Mouse (Mus musculus) CH12.LX (cell line): ENCODE results near the gene Erap1. TPM values are rescaled to one million over a fixed set of nuclear protein-coding genes. Genes with fewer than 3 reads are reported as not detected.

Source experiments
- DNase-seq: peaks from one replicate; pipeline ENCODE4 v3.0.0-alpha.2; 2013; ENCODE audit errors: extremely low read depth
- H3K27ac ChIP-seq: 2 replicates; pipeline ENCODE4 v1.5.1; 2012; ENCODE audit warnings: low read depth, mild to moderate bottlenecking, control low read depth, moderate library complexity; ENCODE audit not compliant: insufficient read depth
- H3K27me3 ChIP-seq: replicated peaks from 2 replicates; pipeline ENCODE3; 2012; ENCODE audit warnings: inconsistent platforms
- H3K36me3 ChIP-seq, 2 experiments: replicated peaks in 1 of 2; 2 replicates each; pipeline versions ENCODE3 to v1.6.1; 2012; ENCODE audit warnings: inconsistent platforms in 1 of 2, low read length in 1 of 2, mild to moderate bottlenecking in 1 of 2, mixed read lengths in 1 of 2, moderate library complexity in 1 of 2; ENCODE audit not compliant: control insufficient read depth in 1 of 2, insufficient read depth in 1 of 2
- H3K4me1 ChIP-seq, 2 experiments: 2 replicates each; pipeline ENCODE4 v1.6.1; 2012; ENCODE audit warnings: inconsistent platforms in 1 of 2, moderate library complexity in 1 of 2; ENCODE audit not compliant: insufficient read depth in 2 of 2, control insufficient read depth in 1 of 2
- H3K4me2 ChIP-seq: 2 replicates; pipeline ENCODE4 v1.6.1; 2012; ENCODE audit warnings: low read depth, mild to moderate bottlenecking, control low read depth; ENCODE audit not compliant: poor library complexity, insufficient read depth, severe bottlenecking
- H3K4me3 ChIP-seq, 3 experiments: fragments of 150-350 bp in 1 of 3; sonication (generic) in 1 of 3; replicated peaks in 1 of 3; 2 replicates each; pipeline versions ENCODE3 to v1.5.1; 2011 to 2012; ENCODE audit warnings: low read depth in 2 of 3, low read length in 2 of 3, mild to moderate bottlenecking in 2 of 3, moderate library complexity in 2 of 3, control low read depth in 1 of 3, improper control_type of control experiment in 1 of 3, inconsistent platforms in 1 of 3, mixed read lengths in 1 of 3; ENCODE audit not compliant: poor library complexity in 1 of 3
- H3K79me2 ChIP-seq: replicated peaks from 2 replicates; pipeline ENCODE4 v1.6.1; 2012; ENCODE audit warnings: mild to moderate bottlenecking, moderate library complexity; ENCODE audit not compliant: control insufficient read depth, poor library complexity, insufficient read depth, severe bottlenecking; ENCODE audit errors: extremely low read depth
- H3K9ac ChIP-seq: 2 replicates; pipeline ENCODE4 v1.6.1; 2012; ENCODE audit warnings: low read depth, mild to moderate bottlenecking, control low read depth, moderate library complexity; ENCODE audit not compliant: insufficient read depth
- H3K9me3 ChIP-seq: replicated peaks from 2 replicates; pipeline ENCODE3; 2012; ENCODE audit warnings: low read length, inconsistent platforms, mixed read lengths
- BHLHE40 ChIP-seq: IDR thresholded peaks from 2 replicates; pipeline ENCODE4 v1.6.1; 2011; ENCODE audit warnings: mild to moderate bottlenecking, low read depth, low read length, improper control_type of control experiment
- CHD1 ChIP-seq: IDR thresholded peaks from 2 replicates; pipeline ENCODE4 v1.6.1; 2012; ENCODE audit warnings: low read depth, low read length, improper control_type of control experiment, inconsistent platforms
- E2F4 ChIP-seq: IDR thresholded peaks from 2 replicates; pipeline ENCODE4 v1.6.1; 2011; ENCODE audit warnings: low read depth, low read length, improper control_type of control experiment; ENCODE audit not compliant: insufficient replicate concordance
- ELF1 ChIP-seq: IDR thresholded peaks from 2 replicates; pipeline ENCODE4 v1.6.1; 2014; ENCODE audit warnings: low read depth, mild to moderate bottlenecking, inconsistent platforms, low read length, improper control_type of control experiment
- EP300 ChIP-seq: IDR thresholded peaks from 2 replicates; pipeline ENCODE4 v1.6.1; 2011; ENCODE audit warnings: low read length, improper control_type of control experiment
- ETS1 ChIP-seq: conservative IDR thresholded peaks from 2 replicates; pipeline ENCODE4 v1.6.1; 2012; ENCODE audit warnings: low read depth, mild to moderate bottlenecking, inconsistent platforms, low read length, improper control_type of control experiment, moderate library complexity
- GABPA ChIP-seq: IDR thresholded peaks from 2 replicates; pipeline ENCODE4 v1.6.1; 2012; ENCODE audit warnings: low read depth, low read length, improper control_type of control experiment, inconsistent platforms; ENCODE audit not compliant: insufficient replicate concordance
- HCFC1 ChIP-seq: IDR thresholded peaks from 2 replicates; pipeline ENCODE4 v1.6.1; 2012; ENCODE audit warnings: low read depth, mild to moderate bottlenecking, inconsistent platforms, low read length, improper control_type of control experiment
- IRF4 ChIP-seq: IDR thresholded peaks from 2 replicates; pipeline ENCODE4 v1.6.1; 2014; ENCODE audit warnings: low read depth, mild to moderate bottlenecking, inconsistent platforms, low read length, improper control_type of control experiment
- JUND ChIP-seq: conservative IDR thresholded peaks from 2 replicates; pipeline ENCODE4 v1.6.1; 2011; ENCODE audit warnings: low read depth, low read length, improper control_type of control experiment
- KAT2A ChIP-seq: IDR thresholded peaks from 2 replicates; pipeline ENCODE4 v1.6.1; 2012; ENCODE audit warnings: low read length, improper control_type of control experiment, inconsistent platforms; ENCODE audit not compliant: insufficient replicate concordance
- MAFK ChIP-seq: IDR thresholded peaks from 2 replicates; pipeline ENCODE4 v1.6.1; 2011; ENCODE audit warnings: low read length, improper control_type of control experiment; ENCODE audit not compliant: insufficient replicate concordance
- MAZ ChIP-seq: IDR thresholded peaks from 2 replicates; pipeline ENCODE4 v1.6.1; 2012; ENCODE audit warnings: low read depth, mild to moderate bottlenecking, inconsistent platforms, low read length, improper control_type of control experiment, moderate library complexity
- MEF2A ChIP-seq: IDR thresholded peaks from 2 replicates; pipeline ENCODE4 v1.6.1; 2014; ENCODE audit warnings: low read depth, mild to moderate bottlenecking, inconsistent platforms, low read length, improper control_type of control experiment, borderline replicate concordance
- MXI1 ChIP-seq: IDR thresholded peaks from 2 replicates; pipeline ENCODE4 v1.6.1; 2011; ENCODE audit warnings: mild to moderate bottlenecking, low read depth, low read length, improper control_type of control experiment
- MYC ChIP-seq: IDR thresholded peaks from 2 replicates; pipeline ENCODE4 v1.6.1; 2011; ENCODE audit warnings: low read depth, mild to moderate bottlenecking, improper control_type of control experiment, low read length
- NELFE ChIP-seq: IDR thresholded peaks from 2 replicates; pipeline ENCODE4 v1.6.1; 2011; ENCODE audit warnings: low read depth, low read length, improper control_type of control experiment
- NRF1 ChIP-seq: IDR thresholded peaks from 2 replicates; pipeline ENCODE4 v1.6.1; 2014; ENCODE audit warnings: low read depth, mild to moderate bottlenecking, inconsistent platforms, low read length, improper control_type of control experiment, moderate library complexity
- PAX5 ChIP-seq: IDR thresholded peaks from 2 replicates; pipeline ENCODE4 v1.6.1; 2012; ENCODE audit warnings: low read length, inconsistent platforms, mixed read lengths
- POLR2A ChIP-seq: IDR thresholded peaks from 2 replicates; pipeline ENCODE4 v1.6.1; 2011; ENCODE audit warnings: low read depth, mild to moderate bottlenecking, improper control_type of control experiment, low read length
- POLR2AphosphoS2 ChIP-seq: IDR thresholded peaks from 2 replicates; pipeline ENCODE4 v1.6.1; 2011; ENCODE audit warnings: low read depth, low read length, improper control_type of control experiment
- RAD21 ChIP-seq: IDR thresholded peaks from 2 replicates; pipeline ENCODE4 v1.6.1; 2011; ENCODE audit warnings: low read depth, mild to moderate bottlenecking, low read length, improper control_type of control experiment, moderate library complexity
- SIN3A ChIP-seq: IDR thresholded peaks from 2 replicates; pipeline ENCODE4 v1.6.1; 2012; ENCODE audit warnings: low read length, improper control_type of control experiment, inconsistent platforms
- SMC3 ChIP-seq: IDR thresholded peaks from 2 replicates; pipeline ENCODE4 v1.6.1; 2011; ENCODE audit warnings: low read depth, low read length, improper control_type of control experiment
- TBP ChIP-seq: conservative IDR thresholded peaks from 2 replicates; pipeline ENCODE4 v1.6.1; 2011; ENCODE audit warnings: low read depth, low read length, improper control_type of control experiment
- UBTF ChIP-seq: IDR thresholded peaks from 2 replicates; pipeline ENCODE4 v1.6.1; 2012; ENCODE audit warnings: low read depth, mild to moderate bottlenecking, inconsistent platforms, low read length, improper control_type of control experiment, moderate library complexity
- USF2 ChIP-seq: conservative IDR thresholded peaks from 2 replicates; pipeline ENCODE4 v1.6.1; 2011; ENCODE audit warnings: low read depth, low read length, improper control_type of control experiment
- ZKSCAN1 ChIP-seq: IDR thresholded peaks from 2 replicates; pipeline ENCODE4 v1.6.1; 2012; ENCODE audit warnings: low read depth, inconsistent platforms, low read length, improper control_type of control experiment, borderline replicate concordance
- ZNF384 ChIP-seq: IDR thresholded peaks from 2 replicates; pipeline ENCODE4 v1.6.1; 2012; ENCODE audit warnings: low read depth, low read length, improper control_type of control experiment, inconsistent platforms
- dilution Hi-C: fragments of 300-500 bp; cut with MboI; formaldehyde crosslinking; loops from 2 replicates; pipeline ENCODE4 v1.14.3; 2020; ENCODE audit warnings: low sequenced_read_pairs; ENCODE audit not compliant: extremely low pct_unique_long_range_greater_than_20kb, extremely low pct_ligation_motif_present
- in situ Hi-C: fragments of 300-500 bp; cut with MboI; formaldehyde crosslinking; loops from 3 replicates; pipeline ENCODE4 v1.14.3; 2019; ENCODE audit warnings: low sequenced_read_pairs, low pct_ligation_motif_present, low pct_unique_long_range_greater_than_20kb, mixed read lengths
- polyA plus RNA-seq: library from polyadenylated mRNA; unstranded; fragments of >175 nt; gene quantifications from 2 replicates; pipeline ENCODE4 v1.2.1, GENCODE M21; 2012; ENCODE audit warnings: low read depth; ENCODE audit not compliant: insufficient read length
- total RNA-seq, 2 experiments: library from RNA; depleted of rRNA; stranded (reverse); fragments of 300-350 nt in 1 of 2; fragments of >200 nt in 1 of 2; gene quantifications; 2 replicates each; pipeline ENCODE4 v1.2.3; 2012 to 2014

The Erap1 gene
- total and polyA plus RNA-seq, 3 experiments = 65.9 to 114 (median 75.2) TPM

- Histone ChIP-seq H3K79me2 (no peaks in the 10 kb centered on the region), H3K9me3 (no peaks in the 10 kb centered on the region), H3K27me3 (no peaks in the 10 kb centered on the region), H3K9ac (no peak overlapping the region), H3K4me1 (peaks cover 0 to 2% of the 10 kb centered on the region in 2 experiments; a peak in 1 of 4 replicates), H3K27ac (no peak overlapping the region), H3K4me3 (no peak overlapping the region), H3K36me3 (no peaks in the 10 kb centered on the region), H3K4me2 (no peak overlapping the region)
- no peak for TF ChIP-seq MAZ
- no peak for TF ChIP-seq KAT2A
- TF ChIP-seq USF2 = no peak
- no peak for TF ChIP-seq GABPA
- no peak for TF ChIP-seq UBTF
- no peak for TF ChIP-seq JUND
- TF ChIP-seq EP300 = no peak
- TF ChIP-seq PAX5 = no peak
- no peak for TF ChIP-seq POLR2AphosphoS2
- no peak for TF ChIP-seq MEF2A
- no peak for TF ChIP-seq ZNF384
- TF ChIP-seq HCFC1 = no peak
- dilution Hi-C loops = no loop called here
- no peak for DNase-seq
- in situ Hi-C loops = loop anchor here (25.0 kb wide), 1 partner anchor 554 kb away; no protein-coding TSS in a partner anchor
These were observed 6.5 kb upstream of the Erap1 start for GRCm38 (mm10) chr13:74632857-74633256.

DNA sequence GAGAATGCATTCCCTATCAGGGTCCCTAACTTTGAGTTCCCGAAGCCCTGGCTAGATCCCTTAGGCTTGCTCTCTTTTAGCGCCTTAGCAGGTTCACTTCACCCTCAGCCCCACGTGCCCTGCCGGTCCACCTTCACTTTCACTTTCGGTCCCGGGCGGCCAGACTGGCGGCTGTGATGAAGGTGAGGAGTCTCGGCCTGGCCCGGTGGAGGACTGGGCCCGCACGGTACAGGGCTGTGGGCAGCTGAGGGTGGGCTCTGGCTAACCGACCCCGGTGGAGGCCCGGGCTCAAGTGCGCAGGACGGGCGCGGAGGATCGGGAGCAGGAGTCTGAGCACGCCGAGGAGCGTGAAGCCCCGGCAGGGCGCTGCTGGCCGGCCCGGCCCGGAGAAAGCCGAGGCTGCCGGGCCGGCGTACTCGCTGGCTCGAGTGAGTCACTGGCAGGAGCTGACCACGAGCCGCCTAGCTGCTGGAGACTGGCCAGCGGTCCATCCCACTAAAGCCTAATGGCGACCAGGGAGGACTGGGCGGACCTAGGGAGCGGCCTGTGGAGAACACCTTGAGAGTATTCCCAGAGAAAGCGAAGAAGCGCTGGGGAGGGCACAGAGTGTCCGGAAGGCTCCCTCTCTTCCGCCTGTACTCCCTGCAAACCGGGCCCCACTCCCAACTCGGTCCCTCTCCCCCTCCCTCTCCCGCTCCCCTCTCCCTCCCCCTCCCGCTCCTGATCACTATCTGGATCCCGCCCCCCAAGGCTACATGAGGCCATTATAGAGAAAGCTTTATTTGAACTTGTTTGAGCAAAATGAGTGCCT lies 549 bp downstream of the Erap1 start:
- DNase-seq = peak; percentile 72
- peaks cover 0 to 14% of the 10 kb centered on the region in 2 experiments for H3K36me3 ChIP-seq
- H3K4me3 ChIP-seq = peak overlapping the region; percentile 91 to 98 (median 93)
- in situ Hi-C loops (loop anchor here (5.0 to 25.0 kb wide), 2 partner anchors 217 to 547 kb away; no protein-coding TSS in a partner anchor), dilution Hi-C loops (no loop called here)
- peak overlapping the region; percentile 93 for H3K9ac ChIP-seq
- H3K79me2 ChIP-seq = no peaks in the 10 kb centered on the region
- no peaks in the 10 kb centered on the region for H3K27me3 ChIP-seq
- H3K9me3 ChIP-seq = no peaks in the 10 kb centered on the region
- peak overlapping the region; percentile 95 for H3K4me2 ChIP-seq
- H3K27ac ChIP-seq = peak overlapping the region; percentile 67
- peaks cover 0 to 16% of the 10 kb centered on the region in 2 experiments; a peak in 2 of 4 replicates for H3K4me1 ChIP-seq
- 0 out of 2 replicates have a peak, but pooled peaks have one; percentile 16 for TF ChIP-seq CHD1
- no peak for TF ChIP-seq ZKSCAN1
- TF ChIP-seq JUND = no peak
- peak; percentile 86 for TF ChIP-seq MYC
- TF ChIP-seq POLR2AphosphoS2 = no peak
- peak; percentile 41 for TF ChIP-seq USF2
- TF ChIP-seq ETS1 = peak; percentile 61
- TF ChIP-seq POLR2A = peak; percentile 55; the same call in 1 of the 2 replicates
- peak; percentile 81 for TF ChIP-seq IRF4
- TF ChIP-seq UBTF = peak; percentile 80; the same call in 1 of the 2 replicates
- TF ChIP-seq E2F4 = no peak
- no peak for TF ChIP-seq MAFK
- TF ChIP-seq NELFE = peak; percentile 47; the same call in 1 of the 2 replicates
- TF ChIP-seq SMC3 = no peak
- peak; percentile 29; the same call in 1 of the 2 replicates for TF ChIP-seq HCFC1
- TF ChIP-seq KAT2A = no peak
- TF ChIP-seq TBP = no peak
- 0 out of 2 replicates have a peak, but pooled peaks have one; percentile 10 for TF ChIP-seq NRF1
- peak; percentile 12 for TF ChIP-seq SIN3A
- peak; percentile 91 for TF ChIP-seq BHLHE40
- peak; percentile 23; the same call in 1 of the 2 replicates for TF ChIP-seq ELF1
- peak; percentile 67; the same call in 1 of the 2 replicates for TF ChIP-seq MAZ
- TF ChIP-seq RAD21 = no peak
- peak; percentile 94 for TF ChIP-seq MXI1
